Mouse (Mus musculus): ENCODE results near the gene Apba2. TPM values are rescaled to one million over a fixed set of nuclear protein-coding genes. Genes with fewer than 3 reads are reported as not detected.

Apba2 gene
- polyA plus RNA-seq, 1 experiment, result not detected

DNA sequence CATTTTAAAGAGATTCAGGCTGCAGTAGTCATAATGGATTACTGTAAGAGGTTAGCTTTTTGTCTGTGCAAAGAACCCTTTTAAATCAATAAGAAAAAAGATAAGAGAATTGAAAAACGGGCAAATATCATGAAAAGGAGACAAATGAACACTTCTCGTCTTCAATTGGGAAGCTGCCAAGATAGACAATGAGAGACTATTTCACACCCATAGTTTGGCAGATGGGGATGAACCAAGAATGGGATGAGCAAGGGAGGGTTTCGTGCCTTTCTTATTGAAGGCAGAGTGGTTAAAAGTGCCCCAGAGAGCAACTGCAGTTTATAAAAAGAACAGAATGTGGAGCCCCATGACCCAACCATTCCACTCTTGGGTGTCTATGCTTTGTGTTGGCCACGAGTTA lies 137.4 kb downstream of the Apba2 start:
- Histone ChIP-seq H3K4me1 (no peaks in the 10 kb centered on the region), H3K4me3 (replicated peaks) (no peak overlapping the region), H3K9me3 (peaks cover 48% of the 10 kb centered on the region), H3K27me3 (replicated peaks) (no peaks in the 10 kb centered on the region), H3K36me3 (replicated peaks; ENCODE audit: low read length) (no peaks in the 10 kb centered on the region)
- no peak for TF ChIP-seq GATA1 (IDR thresholded peaks at IDR 0.05; ENCODE audit: borderline replicate concordance, low read length)
- TF ChIP-seq FLI1 (IDR thresholded peaks at IDR 0.05; ENCODE audit: low read length), result no peak

GRCm38 (mm10) chr7:64640651-64641050 lies 139.1 kb downstream of the Apba2 start:
- Histone ChIP-seq H3K36me3 (replicated peaks; ENCODE audit: low read length) (no peaks in the 10 kb centered on the region), H3K4me1 (no peaks in the 10 kb centered on the region), H3K9me3 (peaks cover 42% of the 10 kb centered on the region), H3K27me3 (replicated peaks) (no peaks in the 10 kb centered on the region), H3K4me3 (replicated peaks) (no peak overlapping the region)
- no peak for TF ChIP-seq GATA1 (IDR thresholded peaks at IDR 0.05; ENCODE audit: borderline replicate concordance, low read length)
- no peak for TF ChIP-seq FLI1 (IDR thresholded peaks at IDR 0.05; ENCODE audit: low read length)

DNA sequence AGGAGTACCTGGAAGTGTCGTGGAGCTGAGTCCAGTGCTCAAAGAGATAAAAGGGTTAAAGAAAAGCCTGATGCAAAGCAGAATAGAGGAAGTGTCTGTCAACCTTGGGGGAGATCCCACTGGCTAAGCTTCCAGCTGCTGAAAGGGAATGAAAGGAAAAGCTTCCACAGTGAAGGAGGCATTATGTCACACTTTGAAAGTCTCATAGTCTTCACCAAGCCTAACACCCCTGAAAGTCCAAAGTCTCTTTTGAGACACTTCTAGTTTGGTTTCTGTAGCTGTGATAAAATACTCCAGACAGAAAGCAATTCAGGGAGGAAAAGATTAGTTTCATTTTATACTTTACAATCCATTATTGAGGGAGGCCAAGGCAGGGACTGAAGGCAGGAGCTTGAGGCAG lies 141.4 kb downstream of the Apba2 start:
- Histone ChIP-seq H3K9me3 (peaks cover 29% of the 10 kb centered on the region), H3K4me3 (replicated peaks) (no peak overlapping the region), H3K36me3 (replicated peaks; ENCODE audit: low read length) (no peaks in the 10 kb centered on the region), H3K4me1 (no peaks in the 10 kb centered on the region), H3K27me3 (replicated peaks) (no peaks in the 10 kb centered on the region)
- TF ChIP-seq GATA1 (IDR thresholded peaks at IDR 0.05; ENCODE audit: borderline replicate concordance, low read length) (no peak), FLI1 (IDR thresholded peaks at IDR 0.05; ENCODE audit: low read length) (no peak)

GRCm38 (mm10) chr7:64645458-64645857 lies 144.0 kb downstream of the Apba2 start:
- no peaks in the 10 kb centered on the region for H3K27me3 ChIP-seq (replicated peaks)
- H3K4me1 ChIP-seq, result no peaks in the 10 kb centered on the region
- H3K4me3 ChIP-seq (replicated peaks), result no peak overlapping the region
- peaks cover 25% of the 10 kb centered on the region for H3K9me3 ChIP-seq
- H3K36me3 ChIP-seq (replicated peaks; ENCODE audit: low read length), result no peaks in the 10 kb centered on the region
- no peak for TF ChIP-seq GATA1 (IDR thresholded peaks at IDR 0.05; ENCODE audit: borderline replicate concordance, low read length)
- TF ChIP-seq FLI1 (IDR thresholded peaks at IDR 0.05; ENCODE audit: low read length), result no peak

DNA sequence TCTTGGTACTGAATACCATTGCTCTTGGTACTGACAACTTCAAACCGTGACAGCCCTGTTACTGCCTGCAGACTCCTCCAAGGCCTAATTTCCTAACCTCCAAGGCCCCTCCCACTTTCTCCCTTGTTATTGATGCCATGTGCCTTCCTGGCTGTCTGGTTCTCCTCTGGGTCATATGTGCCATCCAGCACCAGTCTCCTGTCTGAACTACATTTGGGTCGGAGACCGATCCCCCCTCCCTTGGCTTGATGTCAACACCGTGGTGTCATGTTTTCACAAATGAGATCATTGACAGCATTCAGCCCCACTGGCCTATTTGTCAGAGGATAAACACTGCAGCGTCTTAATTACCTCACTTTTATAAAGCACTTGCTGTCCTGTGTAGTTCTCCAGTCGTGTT lies 144.5 kb downstream of the Apba2 start:
- peaks cover 21% of the 10 kb centered on the region for H3K9me3 ChIP-seq
- H3K36me3 ChIP-seq (replicated peaks; ENCODE audit: low read length), result no peaks in the 10 kb centered on the region
- no peak overlapping the region for H3K4me3 ChIP-seq (replicated peaks)
- TF ChIP-seq FLI1 (IDR thresholded peaks at IDR 0.05; ENCODE audit: low read length) (no peak), GATA1 (IDR thresholded peaks at IDR 0.05; ENCODE audit: borderline replicate concordance, low read length) (no peak)
- no peaks in the 10 kb centered on the region for H3K27me3 ChIP-seq (replicated peaks)
- H3K4me1 ChIP-seq, result no peaks in the 10 kb centered on the region

DNA sequence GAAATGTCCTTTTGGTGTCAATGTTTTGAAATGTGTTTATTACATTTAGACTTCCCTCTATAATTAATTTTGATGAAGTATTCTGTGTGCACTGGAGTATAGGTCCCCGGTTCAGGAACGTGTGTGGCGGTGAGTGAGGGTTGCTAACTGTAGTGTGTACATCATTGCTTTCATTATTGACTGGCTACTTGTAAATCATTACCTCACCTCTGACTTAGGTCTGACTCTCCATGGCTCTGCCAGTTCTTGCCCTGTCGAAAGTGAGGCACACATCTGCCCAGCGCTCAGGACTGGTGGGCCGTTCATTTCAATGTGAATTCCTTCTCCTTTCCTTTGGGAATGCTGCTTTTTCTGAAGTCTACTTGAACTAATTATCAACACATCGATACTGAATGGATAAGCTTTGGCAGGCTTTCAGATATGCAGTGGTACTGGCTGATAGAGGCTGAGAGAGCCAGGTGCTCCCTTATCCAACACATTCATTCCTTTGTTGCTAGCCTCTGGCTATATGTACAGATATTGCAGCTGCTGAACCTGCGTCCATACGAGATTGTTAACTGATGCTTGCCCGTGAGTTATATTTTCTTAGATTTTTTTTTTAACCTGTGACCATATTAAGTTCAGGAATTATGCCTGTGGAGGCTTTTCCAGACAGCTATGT lies 147.6 kb downstream of the Apba2 start:
- TF ChIP-seq FLI1 (IDR thresholded peaks at IDR 0.05; ENCODE audit: low read length) (no peak), GATA1 (IDR thresholded peaks at IDR 0.05; ENCODE audit: borderline replicate concordance, low read length) (no peak)
- Histone ChIP-seq H3K4me1 (no peaks in the 10 kb centered on the region), H3K36me3 (replicated peaks; ENCODE audit: low read length) (no peaks in the 10 kb centered on the region)

GRCm38 (mm10) chr7:64651963-64652362 lies 150.5 kb downstream of the Apba2 start:
- Histone ChIP-seq H3K27me3 (replicated peaks) (no peaks in the 10 kb centered on the region), H3K9me3 (peaks cover 32% of the 10 kb centered on the region), H3K4me1 (no peaks in the 10 kb centered on the region), H3K4me3 (replicated peaks) (no peak overlapping the region), H3K36me3 (replicated peaks; ENCODE audit: low read length) (no peaks in the 10 kb centered on the region)
- TF ChIP-seq GATA1 (IDR thresholded peaks at IDR 0.05; ENCODE audit: borderline replicate concordance, low read length) (no peak), FLI1 (IDR thresholded peaks at IDR 0.05; ENCODE audit: low read length) (no peak)

More for the DNA sequence above, 147.6 kb downstream of the Apba2 start:
- H3K9me3 ChIP-seq, result peaks cover 22% of the 10 kb centered on the region
- H3K27me3 ChIP-seq (replicated peaks), result no peaks in the 10 kb centered on the region
- no peak overlapping the region for H3K4me3 ChIP-seq (replicated peaks)

DNA sequence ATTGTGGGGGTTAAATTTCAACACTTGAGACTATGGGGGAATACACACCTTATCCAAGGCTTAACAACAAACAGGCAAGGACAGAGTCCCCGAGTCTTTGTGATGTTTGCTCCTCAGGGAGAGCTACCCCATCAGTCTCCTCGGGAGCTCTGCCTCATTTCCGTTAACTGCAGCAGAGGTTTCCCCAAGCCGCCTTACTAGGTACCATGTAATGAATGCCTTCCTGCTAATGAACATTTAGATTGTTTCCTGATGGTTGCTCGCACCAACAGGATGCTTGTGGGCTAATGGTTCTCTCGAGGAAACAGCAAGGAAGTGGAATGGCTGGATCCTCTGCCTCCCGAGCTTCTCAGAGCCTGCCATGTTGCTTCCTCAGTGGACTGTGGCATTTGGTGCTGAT lies 155.3 kb downstream of the Apba2 start:
- Histone ChIP-seq H3K4me1 (no peaks in the 10 kb centered on the region), H3K4me3 (replicated peaks) (no peak overlapping the region), H3K36me3 (replicated peaks; ENCODE audit: low read length) (no peaks in the 10 kb centered on the region), H3K27me3 (replicated peaks) (no peaks in the 10 kb centered on the region), H3K9me3 (peaks cover 54% of the 10 kb centered on the region)
- TF ChIP-seq FLI1 (IDR thresholded peaks at IDR 0.05; ENCODE audit: low read length) (no peak), GATA1 (IDR thresholded peaks at IDR 0.05; ENCODE audit: borderline replicate concordance, low read length) (no peak)

DNA sequence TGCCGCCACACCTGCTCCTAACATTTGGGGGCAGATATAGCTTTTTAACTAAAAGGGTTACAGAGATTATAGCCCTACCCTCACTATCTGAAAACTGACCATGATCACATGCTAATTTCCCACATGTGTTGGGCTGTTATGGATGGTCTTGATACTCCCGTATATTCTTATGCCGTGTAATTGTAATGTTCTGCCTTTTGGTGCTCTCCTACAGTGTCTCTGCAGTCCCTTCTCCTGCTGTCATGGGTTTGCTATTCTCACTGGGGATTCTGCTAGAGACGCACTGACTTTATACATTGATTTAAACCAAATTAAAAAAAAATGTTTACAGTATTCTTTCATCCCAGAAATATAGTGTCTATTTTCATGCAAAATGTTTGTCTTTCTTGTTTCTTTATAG lies 157.4 kb downstream of the Apba2 start:
- Histone ChIP-seq H3K9me3 (peaks cover 49% of the 10 kb centered on the region), H3K36me3 (replicated peaks; ENCODE audit: low read length) (no peaks in the 10 kb centered on the region), H3K4me3 (replicated peaks) (no peak overlapping the region), H3K27me3 (replicated peaks) (no peaks in the 10 kb centered on the region), H3K4me1 (no peaks in the 10 kb centered on the region)
- TF ChIP-seq GATA1 (IDR thresholded peaks at IDR 0.05; ENCODE audit: borderline replicate concordance, low read length), result no peak
- TF ChIP-seq FLI1 (IDR thresholded peaks at IDR 0.05; ENCODE audit: low read length), result no peak

DNA sequence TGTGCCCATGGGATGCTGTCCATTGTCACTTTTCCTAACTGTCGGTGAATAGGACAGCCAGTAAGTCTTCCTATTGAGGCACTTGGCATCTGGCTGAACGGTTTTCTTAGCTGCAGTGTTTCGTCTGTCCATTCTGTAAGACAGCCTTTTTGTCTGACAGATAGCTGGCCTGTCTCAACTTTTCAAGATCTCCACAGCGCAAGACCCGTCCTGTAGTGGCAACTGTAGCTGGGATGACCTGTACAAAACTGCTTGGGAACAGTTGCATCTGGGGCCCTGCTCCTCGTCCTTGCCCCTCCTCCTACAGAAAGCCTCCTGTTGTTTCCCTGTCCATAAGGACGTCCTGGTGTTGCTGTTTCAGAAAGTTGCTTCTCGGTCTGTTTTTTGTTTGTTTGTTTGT lies 157.8 kb downstream of the Apba2 start:
- no peaks in the 10 kb centered on the region for H3K36me3 ChIP-seq (replicated peaks; ENCODE audit: low read length)
- H3K4me1 ChIP-seq, result no peaks in the 10 kb centered on the region
- H3K4me3 ChIP-seq (replicated peaks), result no peak overlapping the region
- H3K27me3 ChIP-seq (replicated peaks), result no peaks in the 10 kb centered on the region
- peaks cover 49% of the 10 kb centered on the region for H3K9me3 ChIP-seq
- TF ChIP-seq GATA1 (IDR thresholded peaks at IDR 0.05; ENCODE audit: borderline replicate concordance, low read length) (no peak), FLI1 (IDR thresholded peaks at IDR 0.05; ENCODE audit: low read length) (no peak)
